Mouse (Mus musculus) CH12.LX (cell line): Measurements from ENCODE around the gene Atp11c. TPM values are rescaled to one million over a fixed set of nuclear protein-coding genes. Genes with fewer than 3 reads are reported as not detected.

Source experiments
- DNase-seq: peaks from one replicate; pipeline ENCODE4 v3.0.0-alpha.2; 2013; ENCODE audit errors: extremely low read depth
- H3K27ac ChIP-seq: 2 replicates; pipeline ENCODE4 v1.5.1; 2012; ENCODE audit warnings: low read depth, mild to moderate bottlenecking, control low read depth, moderate library complexity; ENCODE audit not compliant: insufficient read depth
- H3K27me3 ChIP-seq: replicated peaks from 2 replicates; pipeline ENCODE3; 2012; ENCODE audit warnings: inconsistent platforms
- H3K36me3 ChIP-seq, 2 experiments: replicated peaks in 1 of 2; 2 replicates each; pipeline versions ENCODE3 to v1.6.1; 2012; ENCODE audit warnings: inconsistent platforms in 1 of 2, low read length in 1 of 2, mild to moderate bottlenecking in 1 of 2, mixed read lengths in 1 of 2, moderate library complexity in 1 of 2; ENCODE audit not compliant: control insufficient read depth in 1 of 2, insufficient read depth in 1 of 2
- H3K4me1 ChIP-seq, 2 experiments: 2 replicates each; pipeline ENCODE4 v1.6.1; 2012; ENCODE audit warnings: inconsistent platforms in 1 of 2, moderate library complexity in 1 of 2; ENCODE audit not compliant: insufficient read depth in 2 of 2, control insufficient read depth in 1 of 2
- H3K4me2 ChIP-seq: 2 replicates; pipeline ENCODE4 v1.6.1; 2012; ENCODE audit warnings: low read depth, mild to moderate bottlenecking, control low read depth; ENCODE audit not compliant: poor library complexity, insufficient read depth, severe bottlenecking
- H3K4me3 ChIP-seq, 3 experiments: fragments of 150-350 bp in 1 of 3; sonication (generic) in 1 of 3; replicated peaks in 1 of 3; 2 replicates each; pipeline versions ENCODE3 to v1.5.1; 2011 to 2012; ENCODE audit warnings: low read depth in 2 of 3, low read length in 2 of 3, mild to moderate bottlenecking in 2 of 3, moderate library complexity in 2 of 3, control low read depth in 1 of 3, improper control_type of control experiment in 1 of 3, inconsistent platforms in 1 of 3, mixed read lengths in 1 of 3; ENCODE audit not compliant: poor library complexity in 1 of 3
- H3K79me2 ChIP-seq: replicated peaks from 2 replicates; pipeline ENCODE4 v1.6.1; 2012; ENCODE audit warnings: mild to moderate bottlenecking, moderate library complexity; ENCODE audit not compliant: control insufficient read depth, poor library complexity, insufficient read depth, severe bottlenecking; ENCODE audit errors: extremely low read depth
- H3K9ac ChIP-seq: 2 replicates; pipeline ENCODE4 v1.6.1; 2012; ENCODE audit warnings: low read depth, mild to moderate bottlenecking, control low read depth, moderate library complexity; ENCODE audit not compliant: insufficient read depth
- H3K9me3 ChIP-seq: replicated peaks from 2 replicates; pipeline ENCODE3; 2012; ENCODE audit warnings: low read length, inconsistent platforms, mixed read lengths
- CHD1 ChIP-seq: IDR thresholded peaks from 2 replicates; pipeline ENCODE4 v1.6.1; 2012; ENCODE audit warnings: low read depth, low read length, improper control_type of control experiment, inconsistent platforms
- CHD2 ChIP-seq: IDR thresholded peaks from 2 replicates; pipeline ENCODE4 v1.6.1; 2011; ENCODE audit warnings: low read length, improper control_type of control experiment
- CTCF ChIP-seq, 2 experiments: IDR thresholded peaks in 1 of 2; conservative IDR thresholded peaks in 1 of 2; 2 replicates each; pipeline ENCODE4 v1.5.1; 2011 to 2012; ENCODE audit warnings: low read depth in 2 of 2, low read length in 2 of 2, improper control_type of control experiment in 1 of 2, inconsistent platforms in 1 of 2, mild to moderate bottlenecking in 1 of 2, moderate library complexity in 1 of 2
- E2F4 ChIP-seq: IDR thresholded peaks from 2 replicates; pipeline ENCODE4 v1.6.1; 2011; ENCODE audit warnings: low read depth, low read length, improper control_type of control experiment; ENCODE audit not compliant: insufficient replicate concordance
- ELF1 ChIP-seq: IDR thresholded peaks from 2 replicates; pipeline ENCODE4 v1.6.1; 2014; ENCODE audit warnings: low read depth, mild to moderate bottlenecking, inconsistent platforms, low read length, improper control_type of control experiment
- HCFC1 ChIP-seq: IDR thresholded peaks from 2 replicates; pipeline ENCODE4 v1.6.1; 2012; ENCODE audit warnings: low read depth, mild to moderate bottlenecking, inconsistent platforms, low read length, improper control_type of control experiment
- JUND ChIP-seq: conservative IDR thresholded peaks from 2 replicates; pipeline ENCODE4 v1.6.1; 2011; ENCODE audit warnings: low read depth, low read length, improper control_type of control experiment
- MAZ ChIP-seq: IDR thresholded peaks from 2 replicates; pipeline ENCODE4 v1.6.1; 2012; ENCODE audit warnings: low read depth, mild to moderate bottlenecking, inconsistent platforms, low read length, improper control_type of control experiment, moderate library complexity
- MYC ChIP-seq: IDR thresholded peaks from 2 replicates; pipeline ENCODE4 v1.6.1; 2011; ENCODE audit warnings: low read depth, mild to moderate bottlenecking, improper control_type of control experiment, low read length
- NELFE ChIP-seq: IDR thresholded peaks from 2 replicates; pipeline ENCODE4 v1.6.1; 2011; ENCODE audit warnings: low read depth, low read length, improper control_type of control experiment
- POLR2A ChIP-seq: IDR thresholded peaks from 2 replicates; pipeline ENCODE4 v1.6.1; 2011; ENCODE audit warnings: low read depth, mild to moderate bottlenecking, improper control_type of control experiment, low read length
- RAD21 ChIP-seq: IDR thresholded peaks from 2 replicates; pipeline ENCODE4 v1.6.1; 2011; ENCODE audit warnings: low read depth, mild to moderate bottlenecking, low read length, improper control_type of control experiment, moderate library complexity
- RCOR1 ChIP-seq: conservative IDR thresholded peaks from 2 replicates; pipeline ENCODE4 v1.6.1; 2012; ENCODE audit warnings: low read depth, mild to moderate bottlenecking, inconsistent platforms, low read length, improper control_type of control experiment
- TBP ChIP-seq: conservative IDR thresholded peaks from 2 replicates; pipeline ENCODE4 v1.6.1; 2011; ENCODE audit warnings: low read depth, low read length, improper control_type of control experiment
- TCF12 ChIP-seq: IDR thresholded peaks from 2 replicates; pipeline ENCODE4 v1.6.1; 2014; ENCODE audit warnings: low read depth, mild to moderate bottlenecking, inconsistent platforms, low read length, improper control_type of control experiment
- USF1 ChIP-seq: IDR thresholded peaks from 2 replicates; pipeline ENCODE4 v1.6.1; 2014; ENCODE audit warnings: low read depth, mild to moderate bottlenecking, inconsistent platforms, low read length, improper control_type of control experiment
- USF2 ChIP-seq: conservative IDR thresholded peaks from 2 replicates; pipeline ENCODE4 v1.6.1; 2011; ENCODE audit warnings: low read depth, low read length, improper control_type of control experiment
- ZKSCAN1 ChIP-seq: IDR thresholded peaks from 2 replicates; pipeline ENCODE4 v1.6.1; 2012; ENCODE audit warnings: low read depth, inconsistent platforms, low read length, improper control_type of control experiment, borderline replicate concordance
- ZMIZ1 ChIP-seq: IDR thresholded peaks from 2 replicates; pipeline ENCODE4 v1.6.1; 2012; ENCODE audit warnings: low read depth, mild to moderate bottlenecking, inconsistent platforms, low read length, improper control_type of control experiment
- ZNF384 ChIP-seq: IDR thresholded peaks from 2 replicates; pipeline ENCODE4 v1.6.1; 2012; ENCODE audit warnings: low read depth, low read length, improper control_type of control experiment, inconsistent platforms
- dilution Hi-C: fragments of 300-500 bp; cut with MboI; formaldehyde crosslinking; loops from 2 replicates; pipeline ENCODE4 v1.14.3; 2020; ENCODE audit warnings: low sequenced_read_pairs; ENCODE audit not compliant: extremely low pct_unique_long_range_greater_than_20kb, extremely low pct_ligation_motif_present
- in situ Hi-C: fragments of 300-500 bp; cut with MboI; formaldehyde crosslinking; loops from 3 replicates; pipeline ENCODE4 v1.14.3; 2019; ENCODE audit warnings: low sequenced_read_pairs, low pct_ligation_motif_present, low pct_unique_long_range_greater_than_20kb, mixed read lengths
- polyA plus RNA-seq: library from polyadenylated mRNA; unstranded; fragments of >175 nt; gene quantifications from 2 replicates; pipeline ENCODE4 v1.2.1, GENCODE M21; 2012; ENCODE audit warnings: low read depth; ENCODE audit not compliant: insufficient read length
- total RNA-seq, 2 experiments: library from RNA; depleted of rRNA; stranded (reverse); fragments of 300-350 nt in 1 of 2; fragments of >200 nt in 1 of 2; gene quantifications; 2 replicates each; pipeline ENCODE4 v1.2.3; 2012 to 2014

Gene Atp11c
- total and polyA plus RNA-seq, 3 experiments: 4.2 to 11.0 (median 7.3) TPM

- no peak for DNase-seq
- dilution Hi-C loops (no loop called here), in situ Hi-C loops (no loop called here)
Observed at GRCm38 (mm10) chrX:60344991-60345390, 247.5 kb downstream of the Atp11c start.

GRCm38 (mm10) chrX:60329735-60330134 is 262.8 kb downstream of the Atp11c start:
- Histone ChIP-seq H3K36me3 (no peaks in the 10 kb centered on the region), H3K27ac (no peak overlapping the region), H3K79me2 (no peaks in the 10 kb centered on the region), H3K9me3 (no peaks in the 10 kb centered on the region), H3K4me2 (no peak overlapping the region), H3K4me3 (no peak overlapping the region), H3K9ac (no peak overlapping the region), H3K27me3 (no peaks in the 10 kb centered on the region), H3K4me1 (no peaks in the 10 kb centered on the region)
- dilution Hi-C loops (no loop called here), in situ Hi-C loops (no loop called here)
- no peak for DNase-seq
- no peak for TF ChIP-seq NELFE
- TF ChIP-seq RCOR1: no peak
- no peak for TF ChIP-seq ZNF384
- TF ChIP-seq CHD1: no peak
- no peak for TF ChIP-seq USF1
- no peak for TF ChIP-seq CTCF (conservative IDR thresholded peaks at IDR 0.05 in 1 of 2, IDR thresholded peaks at IDR 0.05 in 1 of 2; ENCODE audit: low read depth in 2 of 2, low read length in 2 of 2)
- TF ChIP-seq HCFC1: no peak
- TF ChIP-seq CHD2: no peak
- TF ChIP-seq TBP: no peak
- TF ChIP-seq USF2: no peak
- TF ChIP-seq JUND: no peak
- TF ChIP-seq TCF12: no peak
- no peak for TF ChIP-seq POLR2A
- TF ChIP-seq ELF1: no peak
- no peak for TF ChIP-seq E2F4
- TF ChIP-seq ZMIZ1: no peak
- no peak for TF ChIP-seq MAZ
- TF ChIP-seq ZKSCAN1: no peak
- TF ChIP-seq RAD21: no peak

More at GRCm38 (mm10) chrX:60344991-60345390, 247.5 kb downstream of the Atp11c start:
- Histone ChIP-seq H3K4me1 (no peaks in the 10 kb centered on the region), H3K36me3 (no peaks in the 10 kb centered on the region), H3K79me2 (no peaks in the 10 kb centered on the region), H3K4me2 (no peak overlapping the region), H3K9ac (no peak overlapping the region), H3K27ac (no peak overlapping the region), H3K4me3 (no peak overlapping the region), H3K27me3 (no peaks in the 10 kb centered on the region), H3K9me3 (no peaks in the 10 kb centered on the region)
- TF ChIP-seq MYC: no peak
